Mouse (Mus musculus): ENCODE measurements at regions not wholly inside any gene's neighbourhood (a gene's known extent, or its start where the extent isn't known, plus 50 kb on each side); places are given as distances from the start of the nearest gene placed in this dataset.

DNA sequence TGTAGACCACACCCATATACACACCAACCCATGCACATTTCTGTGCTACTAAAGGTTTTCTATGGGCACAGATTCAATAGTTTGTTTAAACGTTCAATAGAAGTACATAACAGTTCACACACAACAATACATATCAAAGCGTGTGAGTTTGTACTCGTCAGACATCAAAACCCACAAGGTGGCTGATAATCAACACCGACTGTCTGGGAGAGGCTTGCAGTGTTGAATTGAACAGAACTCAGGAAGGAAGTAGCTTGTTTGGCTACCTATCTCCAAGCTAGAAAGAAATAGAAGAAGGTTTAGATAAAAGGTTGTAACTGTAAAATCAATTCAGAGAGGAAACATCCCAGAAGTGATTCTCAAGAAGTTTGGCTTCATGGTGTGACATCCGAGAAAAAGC is 118.9 kb upstream of the Klf3 start:
- H3K36me3 ChIP-seq (ENCODE audit: control insufficient read depth) = no peaks in the 10 kb centered on the region; the same call in 1 of the 2 replicates
- TF ChIP-seq GATA1 (IDR thresholded peaks at IDR 0.05; ENCODE audit: low read length) (no peak), TAL1 (IDR thresholded peaks at IDR 0.05; ENCODE audit: low read length) (no peak)
- H3K27me3 ChIP-seq (ENCODE audit: control insufficient read depth) = no peaks in the 10 kb centered on the region
- H3K9me3 ChIP-seq (ENCODE audit: control insufficient read depth, low read length) = peaks cover 2% of the 10 kb centered on the region; the same call in 1 of the 2 replicates
- H3K4me1 ChIP-seq (ENCODE audit: control insufficient read depth) = peaks cover 48% of the 10 kb centered on the region
- H3K4me3 ChIP-seq (replicated peaks) = no peak overlapping the region

DNA sequence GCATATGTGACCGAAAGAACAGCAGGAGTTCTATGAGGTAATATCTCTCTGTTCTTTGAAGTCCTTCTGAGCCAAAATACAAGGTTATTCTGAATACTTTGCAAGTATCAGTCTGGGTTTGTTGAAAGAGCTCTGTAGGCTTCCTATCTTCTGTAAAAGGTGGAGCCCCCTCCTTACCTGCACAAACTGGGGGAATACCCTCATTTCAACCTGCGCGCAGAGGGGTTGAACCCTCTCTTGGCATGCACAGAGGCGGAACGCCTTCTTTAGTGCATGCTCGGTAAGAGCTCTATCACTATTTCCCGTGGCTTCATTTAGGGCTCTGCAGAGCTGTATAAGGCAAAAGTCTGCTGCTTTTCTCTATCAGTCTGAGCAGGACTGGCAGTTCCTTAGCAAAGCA is 113.0 kb upstream of the Klf3 start:
- TF ChIP-seq TAL1 (IDR thresholded peaks at IDR 0.05; ENCODE audit: low read length) = no peak
- TF ChIP-seq GATA1 (IDR thresholded peaks at IDR 0.05; ENCODE audit: low read length) = no peak
- peaks cover 2% of the 10 kb centered on the region; the same call in 1 of the 2 replicates for H3K9me3 ChIP-seq (ENCODE audit: control insufficient read depth, low read length)
- no peaks in the 10 kb centered on the region; the same call in 1 of the 2 replicates for H3K36me3 ChIP-seq (ENCODE audit: control insufficient read depth)
- peaks cover 47% of the 10 kb centered on the region for H3K4me1 ChIP-seq (ENCODE audit: control insufficient read depth)
- H3K4me3 ChIP-seq (replicated peaks) = no peak overlapping the region
- no peaks in the 10 kb centered on the region for H3K27me3 ChIP-seq (ENCODE audit: control insufficient read depth)

DNA sequence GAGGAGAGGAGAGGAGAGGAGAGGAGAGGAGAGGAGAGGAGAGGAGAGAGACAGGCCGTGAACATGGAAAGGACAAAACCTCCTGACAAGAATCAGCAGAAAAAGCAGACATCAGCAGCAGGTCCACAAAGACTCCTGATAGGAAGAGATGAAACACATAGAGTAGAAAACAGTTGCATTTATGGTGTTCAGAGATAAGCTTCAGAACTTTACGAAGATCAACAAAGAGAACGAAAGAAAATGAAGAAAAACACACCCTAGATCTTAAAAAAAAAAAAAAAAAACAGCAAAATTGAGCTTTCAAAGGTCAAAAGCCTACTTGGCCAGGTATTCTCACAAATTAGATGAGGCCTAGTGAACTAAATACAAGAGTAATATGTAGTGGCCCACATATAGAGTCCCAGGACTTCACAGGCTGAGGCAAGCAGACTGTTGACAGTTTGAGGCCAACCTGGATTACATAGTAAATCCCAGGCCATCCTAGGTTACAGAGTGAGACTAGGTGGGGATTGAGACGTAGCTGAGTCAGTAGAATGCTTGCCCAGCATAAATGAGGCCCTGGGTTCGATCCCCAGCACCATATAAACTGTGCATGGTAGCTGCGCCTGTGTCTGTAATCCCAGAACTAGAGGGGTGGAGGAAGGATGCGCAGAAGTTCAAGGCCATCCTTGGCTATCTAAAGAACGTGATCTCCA is 111.6 kb upstream of the Klf3 start:
- no peaks in the 10 kb centered on the region for H3K27me3 ChIP-seq (ENCODE audit: control insufficient read depth)
- peaks cover 47% of the 10 kb centered on the region for H3K4me1 ChIP-seq (ENCODE audit: control insufficient read depth)
- H3K9me3 ChIP-seq (ENCODE audit: control insufficient read depth, low read length) = peaks cover 2% of the 10 kb centered on the region; the same call in 1 of the 2 replicates
- no peaks in the 10 kb centered on the region; the same call in 1 of the 2 replicates for H3K36me3 ChIP-seq (ENCODE audit: control insufficient read depth)
- TF ChIP-seq GATA1 (IDR thresholded peaks at IDR 0.05; ENCODE audit: low read length) (no peak), TAL1 (IDR thresholded peaks at IDR 0.05; ENCODE audit: low read length) (no peak)
- no peak overlapping the region for H3K4me3 ChIP-seq (replicated peaks)

DNA sequence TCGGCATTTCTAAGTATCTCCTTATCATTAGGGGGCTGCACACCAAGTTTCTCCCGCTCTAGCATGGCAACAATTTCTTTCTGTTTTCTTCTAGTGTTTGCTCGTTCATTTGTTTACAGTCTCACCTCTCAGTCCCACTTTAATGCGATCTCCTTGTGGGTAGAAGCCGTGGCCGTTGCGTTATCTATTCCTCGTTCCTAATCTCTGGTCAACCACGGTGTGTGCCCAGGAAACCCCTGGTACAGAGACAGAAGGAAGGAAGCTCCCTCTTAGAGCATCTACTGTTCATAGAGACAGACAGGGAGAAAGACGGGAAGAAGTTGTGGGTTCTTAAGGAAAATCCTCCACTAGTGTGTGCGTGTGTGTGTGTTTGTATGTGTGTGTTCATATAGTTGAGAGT is 110.9 kb upstream of the Klf3 start:
- TF ChIP-seq GATA1 (IDR thresholded peaks at IDR 0.05; ENCODE audit: low read length) (no peak), TAL1 (IDR thresholded peaks at IDR 0.05; ENCODE audit: low read length) (no peak)
- Histone ChIP-seq H3K9me3 (ENCODE audit: control insufficient read depth, low read length) (no peaks in the 10 kb centered on the region), H3K36me3 (ENCODE audit: control insufficient read depth) (no peaks in the 10 kb centered on the region; the same call in 1 of the 2 replicates), H3K4me1 (ENCODE audit: control insufficient read depth) (peaks cover 47% of the 10 kb centered on the region), H3K27me3 (ENCODE audit: control insufficient read depth) (no peaks in the 10 kb centered on the region), H3K4me3 (replicated peaks) (no peak overlapping the region)

DNA sequence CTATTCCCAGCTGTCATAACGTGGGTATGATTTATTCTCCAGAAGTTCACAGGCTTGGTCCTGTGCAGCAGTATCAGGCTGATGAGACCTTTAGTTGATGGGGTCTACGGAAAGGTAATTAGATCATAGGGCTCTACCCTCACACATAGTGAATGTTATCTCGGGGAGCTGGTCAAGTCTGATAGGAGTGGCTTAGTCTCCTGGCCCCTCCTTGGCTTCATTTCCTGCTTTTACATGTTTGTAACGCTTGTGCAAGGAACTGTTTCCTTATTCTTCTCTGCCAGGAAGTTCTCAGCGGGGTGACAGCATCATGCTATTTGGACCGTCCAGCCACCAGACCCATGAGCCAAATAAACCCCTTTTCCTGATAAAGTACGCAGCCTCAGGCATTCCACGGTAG is 109.6 kb upstream of the Klf3 start:
- Histone ChIP-seq H3K36me3 (ENCODE audit: control insufficient read depth) (no peaks in the 10 kb centered on the region), H3K9me3 (ENCODE audit: control insufficient read depth, low read length) (no peaks in the 10 kb centered on the region), H3K4me1 (ENCODE audit: control insufficient read depth) (peaks cover 41% of the 10 kb centered on the region), H3K27me3 (ENCODE audit: control insufficient read depth) (no peaks in the 10 kb centered on the region), H3K4me3 (replicated peaks) (no peak overlapping the region)
- TF ChIP-seq TAL1 (IDR thresholded peaks at IDR 0.05; ENCODE audit: low read length) (no peak), GATA1 (IDR thresholded peaks at IDR 0.05; ENCODE audit: low read length) (no peak)

DNA sequence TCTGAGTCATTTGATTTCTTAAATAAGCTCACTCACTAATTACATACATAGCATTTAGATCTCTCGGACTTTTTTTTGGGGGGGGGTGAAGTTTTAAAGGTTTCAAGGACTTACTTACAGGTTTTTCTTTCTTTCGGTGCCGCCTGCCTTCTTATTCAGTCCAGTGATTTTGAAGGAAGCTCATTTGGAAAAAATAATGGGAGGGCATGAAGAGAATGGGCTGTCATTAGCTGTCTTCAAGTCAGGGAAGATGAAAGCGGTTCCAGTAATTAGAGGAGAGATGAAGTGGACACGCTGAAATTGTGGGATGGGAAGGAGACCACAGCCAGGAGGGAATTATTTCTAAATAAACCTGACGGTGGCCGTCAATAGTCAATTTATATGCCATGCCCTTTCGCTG is 108.6 kb upstream of the Klf3 start:
- no peak overlapping the region for H3K4me3 ChIP-seq (replicated peaks)
- no peaks in the 10 kb centered on the region for H3K36me3 ChIP-seq (ENCODE audit: control insufficient read depth)
- TF ChIP-seq GATA1 (IDR thresholded peaks at IDR 0.05; ENCODE audit: low read length) (no peak), TAL1 (IDR thresholded peaks at IDR 0.05; ENCODE audit: low read length) (no peak)
- H3K27me3 ChIP-seq (ENCODE audit: control insufficient read depth) = no peaks in the 10 kb centered on the region
- H3K4me1 ChIP-seq (ENCODE audit: control insufficient read depth) = peaks cover 42% of the 10 kb centered on the region
- no peaks in the 10 kb centered on the region for H3K9me3 ChIP-seq (ENCODE audit: control insufficient read depth, low read length)

DNA sequence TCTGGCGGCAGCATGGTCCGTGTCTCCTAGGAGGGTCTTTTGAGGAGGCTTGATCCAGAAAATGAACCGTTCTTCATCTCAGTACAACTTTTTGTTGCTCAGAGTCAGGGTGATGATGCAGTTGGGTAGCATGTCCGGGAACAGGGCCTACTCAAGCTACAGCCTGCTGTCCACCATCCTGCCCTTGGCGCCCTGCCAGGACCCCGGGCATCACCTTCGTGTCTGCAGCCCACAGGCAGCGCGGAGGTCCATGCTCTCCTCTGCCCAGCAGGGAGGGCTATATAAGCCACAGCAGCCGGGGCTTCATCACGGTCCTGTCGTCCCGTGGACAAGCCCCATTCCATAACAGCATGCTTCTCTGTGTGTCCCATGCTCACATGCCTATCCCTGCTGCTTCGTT is 107.1 kb upstream of the Klf3 start:
- TF ChIP-seq TAL1 (IDR thresholded peaks at IDR 0.05; ENCODE audit: low read length) = no peak
- no peak for TF ChIP-seq GATA1 (IDR thresholded peaks at IDR 0.05; ENCODE audit: low read length)

DNA sequence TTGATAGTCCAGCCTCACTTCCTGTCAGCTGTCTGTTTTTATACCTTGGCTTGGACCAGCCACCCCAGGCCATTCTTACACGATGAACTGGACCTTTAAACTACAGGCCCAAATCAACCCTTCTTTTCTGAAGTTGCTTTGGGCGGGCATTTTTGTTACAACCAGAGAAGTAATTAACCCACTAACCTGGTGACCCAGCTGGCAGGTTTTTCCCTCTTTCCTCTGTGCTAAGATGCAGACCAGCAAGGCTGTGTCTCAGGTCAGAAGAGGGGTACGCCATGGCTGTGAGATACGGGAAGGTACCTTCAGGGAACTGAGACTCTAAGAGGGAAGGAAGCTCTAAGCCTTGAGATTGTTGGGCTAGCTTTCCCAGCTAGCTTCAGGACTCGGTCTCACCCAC is 105.7 kb upstream of the Klf3 start:
- no peak for TF ChIP-seq TAL1 (IDR thresholded peaks at IDR 0.05; ENCODE audit: low read length)
- TF ChIP-seq GATA1 (IDR thresholded peaks at IDR 0.05; ENCODE audit: low read length) = no peak
- H3K4me1 ChIP-seq (ENCODE audit: control insufficient read depth) = peaks cover 32% of the 10 kb centered on the region
- no peaks in the 10 kb centered on the region for H3K27me3 ChIP-seq (ENCODE audit: control insufficient read depth)
- no peak overlapping the region for H3K4me3 ChIP-seq (replicated peaks)
- no peaks in the 10 kb centered on the region for H3K9me3 ChIP-seq (ENCODE audit: control insufficient read depth, low read length)
- no peaks in the 10 kb centered on the region for H3K36me3 ChIP-seq (ENCODE audit: control insufficient read depth)

More for the DNA sequence above, 107.1 kb upstream of the Klf3 start:
- Histone ChIP-seq H3K27me3 (ENCODE audit: control insufficient read depth) (no peaks in the 10 kb centered on the region), H3K9me3 (ENCODE audit: control insufficient read depth, low read length) (no peaks in the 10 kb centered on the region), H3K36me3 (ENCODE audit: control insufficient read depth) (no peaks in the 10 kb centered on the region), H3K4me3 (replicated peaks) (no peak overlapping the region), H3K4me1 (ENCODE audit: control insufficient read depth) (peaks cover 34% of the 10 kb centered on the region)

DNA sequence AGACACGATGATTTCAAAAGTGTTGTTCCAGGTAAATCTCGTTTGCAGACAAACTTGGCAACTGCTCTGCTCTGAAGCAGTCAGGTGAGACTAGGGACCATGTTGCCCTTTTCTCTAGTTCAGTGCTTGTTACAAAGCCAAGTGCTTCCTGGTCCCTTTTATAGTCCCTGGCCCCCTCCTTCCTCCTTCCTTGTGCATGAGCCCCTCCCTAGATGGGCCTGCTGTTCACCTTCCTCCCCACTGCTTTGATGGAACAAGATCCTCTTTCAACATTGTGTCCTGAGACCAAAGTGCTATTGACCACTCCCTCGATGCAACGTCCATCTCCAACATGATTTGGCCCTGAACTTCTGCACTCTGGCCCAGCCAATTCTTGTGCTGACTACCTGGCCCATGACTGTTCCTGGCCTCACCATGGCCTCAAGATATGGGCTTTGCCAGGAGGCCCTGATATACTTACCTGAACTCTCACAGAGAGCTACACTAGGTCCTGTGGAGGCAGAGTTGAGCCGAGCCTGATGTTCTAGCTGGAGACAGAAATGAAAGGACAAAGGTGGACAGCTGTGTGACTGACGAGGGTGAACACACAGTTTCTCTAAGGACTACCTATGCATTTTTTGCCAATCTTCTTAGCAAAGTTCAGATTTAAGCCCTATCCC is 104.6 kb upstream of the Klf3 start:
- no peaks in the 10 kb centered on the region for H3K36me3 ChIP-seq (ENCODE audit: control insufficient read depth)
- TF ChIP-seq TAL1 (IDR thresholded peaks at IDR 0.05; ENCODE audit: low read length) (no peak), GATA1 (IDR thresholded peaks at IDR 0.05; ENCODE audit: low read length) (no peak)
- H3K4me1 ChIP-seq (ENCODE audit: control insufficient read depth) = peaks cover 30% of the 10 kb centered on the region
- H3K9me3 ChIP-seq (ENCODE audit: control insufficient read depth, low read length) = no peaks in the 10 kb centered on the region
- no peaks in the 10 kb centered on the region for H3K27me3 ChIP-seq (ENCODE audit: control insufficient read depth)
- H3K4me3 ChIP-seq (replicated peaks) = no peak overlapping the region

Measured in erythroblast, embryonic 14.5 days (primary cell).